Mouse (Mus musculus) ovary, postnatal 14 days (tissue): ENCODE measurements around the gene Hoxa3.

Source experiments
- DNase-seq: peaks from one replicate; pipeline ENCODE4 v3.0.0; 2022; ENCODE audit warnings: low spot score

Hoxa3 gene

GRCm38 (mm10) chr6:52219234-52219942 is 6.3 kb upstream of the Hoxa3 start:
- no peak for DNase-seq

DNA sequence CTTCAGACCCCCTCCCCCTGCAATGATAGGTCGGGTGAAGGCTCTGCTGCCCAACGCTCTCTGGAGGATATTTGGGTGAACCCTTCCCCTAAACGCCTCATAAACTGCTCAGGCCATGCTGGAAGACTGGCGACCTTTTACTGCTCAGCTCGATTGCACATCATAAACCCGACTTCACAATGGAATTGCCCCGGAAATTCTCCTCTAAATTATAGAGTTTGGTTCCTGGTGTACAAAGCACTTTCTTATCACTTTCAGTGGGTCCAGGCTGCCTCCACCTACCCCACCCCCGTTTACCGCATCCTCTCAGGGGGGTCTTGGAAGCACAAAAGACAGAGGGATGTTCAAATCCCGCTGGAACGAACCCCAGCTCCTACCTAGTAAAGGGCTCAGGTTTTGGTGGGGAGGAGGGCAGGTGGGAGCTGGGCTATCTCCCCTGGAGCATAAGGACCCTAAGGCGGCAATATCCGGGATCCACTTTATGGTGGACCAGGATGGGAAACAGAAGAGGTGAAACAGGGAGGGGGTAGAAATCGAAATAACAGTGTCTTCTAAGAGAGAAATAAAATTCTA is 5.6 kb upstream of the Hoxa3 start:
- no peak for DNase-seq

DNA sequence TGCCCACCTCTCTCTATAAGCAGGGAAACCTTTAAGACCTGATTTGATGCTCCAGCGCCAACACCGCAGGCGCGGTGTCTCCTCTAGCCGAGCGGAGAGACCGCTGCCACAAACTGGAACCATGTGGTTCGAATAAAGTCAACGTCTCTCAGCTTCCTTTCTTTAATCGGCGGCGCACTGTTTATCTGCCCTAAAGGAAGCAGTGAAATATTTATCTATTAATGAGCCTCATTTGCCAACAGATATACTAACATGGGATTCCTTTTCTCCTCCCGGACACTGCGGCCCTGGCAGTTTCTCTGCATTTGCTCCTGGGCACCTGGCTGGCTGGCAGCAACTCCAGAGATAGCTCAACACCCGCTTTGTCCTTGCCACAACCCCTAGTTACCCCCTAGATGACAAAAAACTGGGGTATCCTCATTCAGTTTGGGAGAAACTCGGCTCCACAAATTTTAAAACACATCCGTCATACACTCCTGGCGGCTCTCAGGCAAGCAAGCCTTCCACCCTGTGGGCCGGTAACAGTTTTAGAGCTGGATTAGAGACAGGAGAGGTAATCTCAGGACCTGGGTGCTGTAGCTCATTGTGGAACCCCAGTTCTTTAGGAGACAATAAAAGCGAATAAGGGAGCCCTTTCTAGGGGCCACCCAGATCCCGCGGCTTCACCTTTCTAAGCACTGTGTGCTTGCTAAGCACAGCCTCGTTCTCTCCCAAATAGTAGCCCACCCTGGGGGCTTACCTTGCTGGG is 4.9 kb upstream of the Hoxa3 start:
- DNase-seq = no peak

GRCm38 (mm10) chr6:52217459-52217768 is 4.3 kb upstream of the Hoxa3 start:
- no peak for DNase-seq

GRCm38 (mm10) chr6:52216691-52217458 is 3.7 kb upstream of the Hoxa3 start:
- DNase-seq = no peak

DNA sequence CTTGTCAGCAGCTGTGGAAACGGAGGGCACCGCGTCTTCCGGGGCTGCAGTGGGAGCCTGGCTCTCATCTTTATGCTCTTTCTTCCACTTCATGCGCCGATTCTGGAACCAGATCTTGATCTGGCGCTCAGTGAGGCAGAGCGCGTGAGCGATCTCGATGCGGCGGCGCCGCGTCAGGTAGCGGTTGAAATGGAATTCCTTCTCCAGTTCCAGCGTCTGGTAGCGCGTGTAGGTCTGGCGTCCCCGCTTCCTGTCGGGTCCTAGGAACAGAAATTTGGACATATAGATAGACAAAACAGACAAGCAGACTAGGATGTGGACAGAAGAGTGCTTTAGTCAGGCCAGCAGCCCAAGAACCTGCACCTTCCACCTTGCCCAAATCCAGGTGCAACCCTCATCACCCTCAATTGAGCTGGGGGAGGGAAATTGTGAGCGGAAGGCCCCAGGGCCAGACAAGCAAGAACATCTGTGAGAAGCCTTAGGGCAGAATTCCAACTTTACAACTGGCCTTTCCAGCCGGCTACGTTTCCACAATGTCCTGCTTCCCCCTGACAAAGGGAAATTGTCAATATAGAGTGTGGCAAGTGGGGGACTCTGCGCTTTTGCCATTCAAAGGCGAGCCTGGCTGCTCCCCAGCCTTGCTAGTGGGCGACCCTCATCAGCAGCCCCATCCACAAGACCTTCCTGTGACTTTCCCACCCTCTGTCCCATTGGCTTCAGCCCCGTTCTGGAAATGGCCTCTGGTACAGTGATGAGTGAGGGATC is 2.8 kb upstream of the Hoxa3 start:
- no peak for DNase-seq

GRCm38 (mm10) chr6:52215070-52215469 is 1.9 kb upstream of the Hoxa3 start:
- DNase-seq = no peak

- DNase-seq = no peak
These were observed 1.1 kb upstream of the Hoxa3 start for GRCm38 (mm10) chr6:52214271-52214670.

- DNase-seq = no peak
These were observed 499 bp downstream of the Hoxa3 start for GRCm38 (mm10) chr6:52212556-52213118.

GRCm38 (mm10) chr6:52211961-52212360 is 1.2 kb downstream of the Hoxa3 start:
- no peak for DNase-seq

GRCm38 (mm10) chr6:52211170-52211935 is 1.8 kb downstream of the Hoxa3 start:
- peak; percentile 71 for DNase-seq

- no peak for DNase-seq
These were observed 3.5 kb downstream of the Hoxa3 start for GRCm38 (mm10) chr6:52209685-52210046.

- DNase-seq = no peak
These were observed 4.1 kb downstream of the Hoxa3 start for GRCm38 (mm10) chr6:52208868-52209684.

DNA sequence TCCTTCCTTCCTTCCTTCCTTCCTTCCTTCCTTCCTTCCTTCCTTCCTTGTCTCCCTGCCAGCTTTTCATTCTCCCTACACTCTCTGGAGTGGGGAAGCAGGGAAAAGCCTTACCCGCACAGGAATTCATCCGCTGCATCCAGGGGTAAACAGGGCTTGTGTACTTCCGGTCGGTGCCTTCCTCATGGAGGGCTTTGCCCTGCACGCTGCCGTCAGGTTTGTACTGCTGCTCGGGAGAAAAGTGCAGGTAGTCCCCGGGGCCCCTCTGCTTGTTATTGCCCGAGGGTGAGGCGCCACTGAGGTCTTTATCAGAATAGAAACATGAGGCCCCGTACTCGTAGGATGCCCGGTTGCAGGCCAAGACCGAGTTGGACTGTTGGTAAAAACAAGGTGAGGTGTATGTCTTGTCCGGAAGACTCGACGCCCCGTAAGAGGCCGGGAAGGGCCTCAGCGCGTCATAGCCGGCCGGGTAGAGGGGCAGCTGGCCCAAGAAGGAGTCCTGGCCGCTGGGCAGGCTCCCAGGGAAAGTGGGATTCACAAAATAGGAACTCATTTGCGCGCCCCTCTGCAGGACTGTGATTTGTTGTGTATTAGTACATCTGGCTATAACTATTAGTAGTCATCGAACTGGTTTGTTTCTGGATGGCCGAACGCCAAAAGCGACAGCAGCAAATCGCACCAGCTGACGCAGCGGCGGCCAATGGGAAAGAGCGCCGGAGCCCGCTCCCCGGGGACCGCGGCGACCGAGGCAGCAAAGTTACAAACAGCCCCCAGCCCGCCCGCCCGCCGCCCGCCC is 4.9 kb downstream of the Hoxa3 start, which contains the start of gene Hoxa6:
Gene Hoxa6 (minus strand): TSS at position 651 of the 796 bp plus-strand sequence.
- no peak for DNase-seq

DNA sequence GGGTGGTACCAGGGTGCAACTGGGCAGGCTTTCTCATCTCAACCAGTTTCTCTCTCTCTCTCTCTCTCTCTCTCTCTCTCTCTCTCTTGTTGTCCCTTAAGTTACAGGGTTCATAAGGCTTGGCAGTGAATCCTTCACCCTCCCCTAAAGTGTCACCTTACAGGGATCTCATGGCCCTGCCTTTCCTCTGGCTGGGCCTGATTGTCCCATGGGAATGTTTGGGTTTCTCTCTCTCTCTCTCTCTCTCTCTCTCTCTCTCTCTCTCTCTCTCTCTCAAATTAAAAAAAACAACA is 5.5 kb downstream of the Hoxa3 start:
- DNase-seq = no peak

- DNase-seq = no peak
These were observed 6.1 kb downstream of the Hoxa3 start for GRCm38 (mm10) chr6:52206882-52207683.

DNA sequence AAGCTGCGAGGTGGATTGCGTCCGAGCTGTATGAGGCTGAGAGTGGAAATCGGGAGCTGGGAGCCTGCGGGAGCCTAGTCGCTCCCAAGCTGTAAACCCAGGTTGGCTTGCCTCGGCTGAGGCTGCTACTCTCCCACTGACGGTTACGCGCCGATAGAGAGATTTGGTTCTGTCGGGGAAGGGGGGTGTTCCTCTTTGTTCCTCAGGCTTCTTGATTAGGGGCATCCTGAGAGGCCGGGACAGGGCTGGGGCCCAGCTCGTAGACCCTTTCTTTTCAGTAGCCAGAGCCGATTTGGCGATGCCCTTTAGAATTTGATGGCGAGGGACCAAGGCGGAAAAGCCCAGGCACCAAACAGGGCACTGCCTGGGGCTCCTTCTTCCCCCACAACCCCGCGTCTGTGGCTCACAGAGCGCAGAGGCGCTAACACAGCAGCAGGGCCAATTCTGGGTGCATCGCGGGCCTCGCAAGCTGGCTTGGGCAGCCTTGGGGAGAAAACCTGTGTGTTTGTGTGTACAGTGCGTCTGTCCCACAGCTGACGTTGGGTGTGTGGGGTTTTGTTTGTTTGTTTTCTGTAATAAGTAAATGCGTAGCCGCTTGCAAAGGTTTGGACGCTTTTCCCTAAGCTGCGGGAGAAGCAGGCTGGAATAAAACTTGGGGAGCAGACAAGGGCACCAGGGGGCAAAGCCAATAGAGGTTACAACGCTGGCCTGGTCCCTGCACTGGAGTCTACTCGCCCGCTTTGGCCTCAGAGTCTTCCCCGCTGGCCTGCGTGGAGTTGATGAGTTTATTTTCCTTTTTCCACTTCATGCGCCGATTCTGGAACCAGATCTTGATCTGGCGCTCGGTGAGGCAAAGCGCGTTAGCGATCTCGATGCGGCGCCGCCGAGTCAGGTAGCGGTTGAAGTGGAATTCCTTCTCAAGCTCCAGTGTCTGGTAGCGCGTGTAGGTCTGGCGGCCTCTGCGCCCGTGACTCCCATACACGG is 7.2 kb downstream of the Hoxa3 start:
- DNase-seq = no peak
